Mouse (Mus musculus): ENCODE measurements around the gene Ly6g6d. TPM values are rescaled to one million over a fixed set of nuclear protein-coding genes. Genes with fewer than 3 reads are reported as not detected.
"Not testable (repeated sequence)": the region's sequence is repeated elsewhere in the genome, so short reads cannot be mapped to it uniquely, and the experiment has no call there.

The Ly6g6d gene
- polyA plus RNA-seq (2012; rRNA removed) = 8.1 and 8.9 TPM in 2 replicates

GRCm38 (mm10) chr17:35077786-35078233, at the start of gene Ly6g6d:
Gene Ly6g6d, minus strand, starts transcription at chr17:35078065.
- no peaks in the 10 kb centered on the region for H3K36me3 ChIP-seq (ENCODE audit: control insufficient read depth, insufficient read depth, low read length)
- H3K27ac ChIP-seq (ENCODE audit: insufficient read depth, low read depth, low read length) = peak within 1 kb of the TSS; percentile 81
- 0% methylated on average over 14 of the region's 14 CpGs for WGBS
- DNase-seq = peak; percentile 83
- peak within 1 kb of the TSS; percentile 66 for H3K4me3 ChIP-seq (ENCODE audit: insufficient read depth, low read depth, low read length)
- H3K4me1 ChIP-seq (ENCODE audit: control insufficient read depth, insufficient read depth, low read length) = peaks cover 10% of the 10 kb centered on the region; the same call in 1 of the 2 replicates
- TF ChIP-seq CTCF (conservative IDR thresholded peaks at IDR 0.05; ENCODE audit: insufficient read depth, insufficient read length, low read depth, low read length) (peak; percentile 69), POLR2A (IDR thresholded peaks at IDR 0.05; ENCODE audit: low read depth, low read length) (peak; percentile 46)
- H3K27me3 ChIP-seq (replicated peaks; ENCODE audit: control insufficient read depth, insufficient read depth, low read length) = no peaks in the 10 kb centered on the region

GRCm38 (mm10) chr17:35127017-35127416, 49.2 kb upstream of the Ly6g6d start:
- peaks cover 23% of the 10 kb centered on the region; the same call in 1 of the 2 replicates for H3K4me1 ChIP-seq (ENCODE audit: control insufficient read depth, insufficient read depth, low read length)

GRCm38 (mm10) chr17:35126206-35126611, 48.3 kb upstream of the Ly6g6d start, which contains the start of gene D17H6S53E:
Gene D17H6S53E, plus strand, starts transcription at chr17:35126373.
- peak; percentile 82 for DNase-seq
- peak; percentile 48 for TF ChIP-seq POLR2A (IDR thresholded peaks at IDR 0.05; ENCODE audit: low read depth, low read length)
- TF ChIP-seq CTCF (conservative IDR thresholded peaks at IDR 0.05; ENCODE audit: insufficient read depth, insufficient read length, low read depth, low read length) = no peak
- WGBS = under 1% methylated on average over 36 of the region's 36 CpGs

More at GRCm38 (mm10) chr17:35127017-35127416, 49.2 kb upstream of the Ly6g6d start:
- DNase-seq = no peak
- no peaks in the 10 kb centered on the region; the same call in 1 of the 2 replicates for H3K36me3 ChIP-seq (ENCODE audit: control insufficient read depth, insufficient read depth, low read length)
- H3K27ac ChIP-seq (ENCODE audit: insufficient read depth, low read depth, low read length) = peak overlapping the region; percentile 87; the same call in 1 of the 2 replicates
- no peaks in the 10 kb centered on the region for H3K27me3 ChIP-seq (replicated peaks; ENCODE audit: control insufficient read depth, insufficient read depth, low read length)
- peak overlapping the region; percentile 96 for H3K4me3 ChIP-seq (ENCODE audit: insufficient read depth, low read depth, low read length)
- WGBS = 52% methylated on average over 13 of the region's 13 CpGs
- no peak for TF ChIP-seq POLR2A (IDR thresholded peaks at IDR 0.05; ENCODE audit: low read depth, low read length)
- no peak for TF ChIP-seq CTCF (conservative IDR thresholded peaks at IDR 0.05; ENCODE audit: insufficient read depth, insufficient read length, low read depth, low read length)

GRCm38 (mm10) chr17:35125578-35125977, 47.7 kb upstream of the Ly6g6d start:
- H3K4me1 ChIP-seq (ENCODE audit: control insufficient read depth, insufficient read depth, low read length) = peaks cover 23% of the 10 kb centered on the region; the same call in 1 of the 2 replicates
- no peaks in the 10 kb centered on the region; the same call in 1 of the 2 replicates for H3K36me3 ChIP-seq (ENCODE audit: control insufficient read depth, insufficient read depth, low read length)
- peak overlapping the region; percentile 96 for H3K4me3 ChIP-seq (ENCODE audit: insufficient read depth, low read depth, low read length)
- H3K27me3 ChIP-seq (replicated peaks; ENCODE audit: control insufficient read depth, insufficient read depth, low read length) = no peaks in the 10 kb centered on the region
- H3K27ac ChIP-seq (ENCODE audit: insufficient read depth, low read depth, low read length) = peak overlapping the region; percentile 61; the same call in 1 of the 2 replicates
- 23% methylated on average over 6 of the region's 6 CpGs for WGBS
- DNase-seq = peak; percentile 30
- TF ChIP-seq POLR2A (IDR thresholded peaks at IDR 0.05; ENCODE audit: low read depth, low read length) (no peak), CTCF (conservative IDR thresholded peaks at IDR 0.05; ENCODE audit: insufficient read depth, insufficient read length, low read depth, low read length) (no peak)

More at GRCm38 (mm10) chr17:35126206-35126611, 48.3 kb upstream of the Ly6g6d start, which contains the start of gene D17H6S53E:
- Histone ChIP-seq H3K4me3 (ENCODE audit: insufficient read depth, low read depth, low read length) (peak within 1 kb of the TSS; percentile 96), H3K27me3 (replicated peaks; ENCODE audit: control insufficient read depth, insufficient read depth, low read length) (no peaks in the 10 kb centered on the region), H3K4me1 (ENCODE audit: control insufficient read depth, insufficient read depth, low read length) (peaks cover 23% of the 10 kb centered on the region; the same call in 1 of the 2 replicates), H3K36me3 (ENCODE audit: control insufficient read depth, insufficient read depth, low read length) (no peaks in the 10 kb centered on the region; the same call in 1 of the 2 replicates), H3K27ac (ENCODE audit: insufficient read depth, low read depth, low read length) (peak within 1 kb of the TSS; percentile 87)

- H3K27me3 ChIP-seq (replicated peaks; ENCODE audit: control insufficient read depth, insufficient read depth, low read length) = no peaks in the 10 kb centered on the region
- peaks cover 25% of the 10 kb centered on the region; the same call in 1 of the 2 replicates for H3K4me1 ChIP-seq (ENCODE audit: control insufficient read depth, insufficient read depth, low read length)
- TF ChIP-seq POLR2A (IDR thresholded peaks at IDR 0.05; ENCODE audit: low read depth, low read length) (no peak), CTCF (conservative IDR thresholded peaks at IDR 0.05; ENCODE audit: insufficient read depth, insufficient read length, low read depth, low read length) (no peak)
- peak overlapping the region; percentile 61; the same call in 1 of the 2 replicates for H3K27ac ChIP-seq (ENCODE audit: insufficient read depth, low read depth, low read length)
- H3K4me3 ChIP-seq (ENCODE audit: insufficient read depth, low read depth, low read length) = no peak overlapping the region
- WGBS = 96% methylated on average over 1 of the region's 1 CpGs
- no peaks in the 10 kb centered on the region; the same call in 1 of the 2 replicates for H3K36me3 ChIP-seq (ENCODE audit: control insufficient read depth, insufficient read depth, low read length)
- no peak for DNase-seq
These were observed 47.2 kb upstream of the Ly6g6d start for GRCm38 (mm10) chr17:35125081-35125480.

- not testable (repeated sequence) for H3K27me3 ChIP-seq (replicated peaks; ENCODE audit: control insufficient read depth, insufficient read depth, low read length); H3K4me3 ChIP-seq (ENCODE audit: insufficient read depth, low read depth, low read length); H3K36me3 ChIP-seq (ENCODE audit: control insufficient read depth, insufficient read depth, low read length)
- Histone ChIP-seq H3K27ac (ENCODE audit: insufficient read depth, low read depth, low read length) (peak overlapping the region; percentile 21; the same call in 1 of the 2 replicates), H3K4me1 (ENCODE audit: control insufficient read depth, insufficient read depth, low read length) (peaks cover 26% of the 10 kb centered on the region; the same call in 1 of the 2 replicates)
- WGBS = 80% methylated on average over 12 of the region's 12 CpGs
- DNase-seq = peak; percentile 62
These were observed 46.5 kb upstream of the Ly6g6d start for GRCm38 (mm10) chr17:35124261-35124896.

GRCm38 (mm10) chr17:35123287-35123686, 45.4 kb upstream of the Ly6g6d start:
- DNase-seq; H3K27ac ChIP-seq (ENCODE audit: insufficient read depth, low read depth, low read length); H3K27me3 ChIP-seq (replicated peaks; ENCODE audit: control insufficient read depth, insufficient read depth, low read length); H3K4me3 ChIP-seq (ENCODE audit: insufficient read depth, low read depth, low read length); H3K36me3 ChIP-seq (ENCODE audit: control insufficient read depth, insufficient read depth, low read length): not testable (repeated sequence)
- WGBS = 93% methylated on average over 9 of the region's 9 CpGs
- peaks cover 26% of the 10 kb centered on the region; the same call in 1 of the 2 replicates for H3K4me1 ChIP-seq (ENCODE audit: control insufficient read depth, insufficient read depth, low read length)

Measured in kidney, adult 2 months (tissue).